Mouse (Mus musculus) liver, embryonic 14.5 days (tissue): Measurements from ENCODE around the gene Rpgrip1.

Experiments
- CTCF ChIP-seq: IDR thresholded peaks from 2 replicates; pipeline ENCODE4 v1.5.1; 2016; ENCODE audit warnings: antibody characterized with exemption, low read depth, control low read depth
- EP300 ChIP-seq: IDR thresholded peaks from 2 replicates; pipeline ENCODE4 v1.6.1; 2016; ENCODE audit warnings: antibody characterized with exemption, low read depth

DNA sequence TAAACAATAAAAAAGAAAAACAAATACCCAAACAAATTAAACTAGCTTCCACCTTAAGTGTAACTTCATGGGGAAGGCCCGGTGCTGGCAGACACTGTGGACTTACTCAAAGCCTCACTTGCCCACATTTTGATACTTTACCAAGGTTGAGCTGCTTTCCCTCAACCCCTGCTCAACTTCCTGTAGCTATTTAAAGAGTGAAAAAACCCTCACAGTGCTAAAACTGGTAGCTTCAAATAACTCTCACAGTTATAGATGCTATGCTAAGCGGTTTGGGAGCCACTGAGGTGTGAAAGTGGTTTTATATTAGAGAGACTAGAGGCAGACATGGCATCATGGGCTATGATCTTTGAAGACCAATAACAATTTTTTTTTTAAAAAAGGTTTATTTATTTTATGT lies 56.1 kb downstream of the Rpgrip1 start:
- TF ChIP-seq CTCF: no peak
- TF ChIP-seq EP300: no peak
